Mouse (Mus musculus): Measurements from ENCODE around the gene Lrrc4b.

The Lrrc4b gene

GRCm38 (mm10) chr7:44436267-44436666 is 7.4 kb downstream of the Lrrc4b start:
- DNase-seq (ENCODE audit: low spot score in 2 of 2), result no peak

GRCm38 (mm10) chr7:44437188-44437587 is 8.4 kb downstream of the Lrrc4b start:
- DNase-seq (ENCODE audit: low spot score in 2 of 2), result no peak

GRCm38 (mm10) chr7:44437933-44438332 is 9.1 kb downstream of the Lrrc4b start:
- DNase-seq (ENCODE audit: low spot score in 2 of 2), result no peak

- no peak for DNase-seq (ENCODE audit: low spot score in 2 of 2)
Observed at GRCm38 (mm10) chr7:44439696-44440095, 10.9 kb downstream of the Lrrc4b start.

- no peak for DNase-seq (ENCODE audit: low spot score in 2 of 2)
Observed at GRCm38 (mm10) chr7:44440479-44440878, 11.7 kb downstream of the Lrrc4b start.

GRCm38 (mm10) chr7:44441180-44441579 is 12.4 kb downstream of the Lrrc4b start:
- DNase-seq (ENCODE audit: low spot score in 2 of 2), result no peak

- no peak for DNase-seq (ENCODE audit: low spot score in 2 of 2)
Observed at GRCm38 (mm10) chr7:44441648-44442109, 12.9 kb downstream of the Lrrc4b start.

- no peak for DNase-seq (ENCODE audit: low spot score in 2 of 2)
Observed at GRCm38 (mm10) chr7:44442407-44442821, 13.6 kb downstream of the Lrrc4b start.

- no peak for DNase-seq (ENCODE audit: low spot score in 2 of 2)
Observed at GRCm38 (mm10) chr7:44443268-44444173, 14.7 kb downstream of the Lrrc4b start.

- DNase-seq (ENCODE audit: low spot score in 2 of 2), result no peak
Observed at GRCm38 (mm10) chr7:44444886-44445527, 16.2 kb downstream of the Lrrc4b start.

- DNase-seq (ENCODE audit: low spot score in 2 of 2), result no peak
Observed at GRCm38 (mm10) chr7:44445528-44445923, 16.7 kb downstream of the Lrrc4b start.

- DNase-seq (ENCODE audit: low spot score in 2 of 2), result no peak
Observed at GRCm38 (mm10) chr7:44446070-44446855, 17.4 kb downstream of the Lrrc4b start.

GRCm38 (mm10) chr7:44453256-44453655 is 24.4 kb downstream of the Lrrc4b start:
- DNase-seq (ENCODE audit: low spot score in 2 of 2), result no peak

- DNase-seq (ENCODE audit: low spot score in 2 of 2), result no peak
Observed at GRCm38 (mm10) chr7:44456302-44456701, 27.5 kb downstream of the Lrrc4b start.

GRCm38 (mm10) chr7:44460067-44460466 is 31.2 kb downstream of the Lrrc4b start:
- DNase-seq (ENCODE audit: low spot score in 2 of 2), result no peak

- DNase-seq (ENCODE audit: low spot score in 2 of 2), result no peak
Observed at GRCm38 (mm10) chr7:44460767-44461502, 32.1 kb downstream of the Lrrc4b start.

GRCm38 (mm10) chr7:44461503-44462217 is 32.8 kb downstream of the Lrrc4b start:
- no peak for DNase-seq (ENCODE audit: low spot score in 2 of 2)

- peak in 1 of 2 experiments; percentile 79 for DNase-seq (ENCODE audit: low spot score in 2 of 2)
Observed at GRCm38 (mm10) chr7:44462218-44463055, 33.6 kb downstream of the Lrrc4b start.

- no peak for DNase-seq (ENCODE audit: low spot score in 2 of 2)
Observed at GRCm38 (mm10) chr7:44463056-44463425, 34.2 kb downstream of the Lrrc4b start.
